Mouse (Mus musculus): ENCODE measurements around the gene Olfr1411. TPM values are rescaled to one million over a fixed set of nuclear protein-coding genes. Genes with fewer than 3 reads are reported as not detected.

The Olfr1411 gene
- not detected for total RNA-seq (2021)
- polyA plus RNA-seq (2012; rRNA removed) = not detected in 2 replicates
- long read RNA-seq = 0 reads

DNA sequence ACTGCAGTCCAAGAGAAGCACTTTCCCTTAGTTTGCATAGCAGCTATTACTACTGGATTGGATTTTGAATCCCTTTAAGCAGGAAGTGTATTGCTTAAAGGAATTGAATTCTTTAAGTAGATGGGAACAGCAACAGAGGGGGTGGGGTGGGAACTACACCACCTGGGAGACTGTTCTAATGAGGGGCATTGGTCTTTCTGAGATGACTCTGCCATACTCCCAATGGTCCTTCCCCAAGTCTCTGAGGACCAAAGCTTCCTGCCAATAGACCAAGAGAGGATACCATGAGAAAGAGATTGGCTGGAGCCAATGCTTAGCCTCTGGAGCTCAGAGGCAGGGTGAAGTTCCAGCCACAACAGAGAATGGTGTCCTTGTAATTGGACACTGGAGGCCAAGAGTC, at the start of gene Olfr1411:
TSS of gene Olfr1411 (plus strand) at position 301 of the 400 bp plus-strand sequence.
- DNase-seq = no peak
- Histone ChIP-seq H3K36me3 (ENCODE audit: control insufficient read depth, insufficient read depth, low read length) (no peaks in the 10 kb centered on the region), H3K9ac (ENCODE audit: low read depth, low read length) (no peak within 1 kb of the TSS), H3K79me2 (replicated peaks; ENCODE audit: control insufficient read depth, insufficient read depth, low read length) (no peaks in the 10 kb centered on the region), H3K27ac (no peak within 1 kb of the TSS), H3K4me1 (ENCODE audit: control insufficient read depth, insufficient read depth, low read length) (no peaks in the 10 kb centered on the region), H3K27me3 (ENCODE audit: control insufficient read depth, insufficient read depth, low read length) (no peaks in the 10 kb centered on the region), H3K4me3 (no peak within 1 kb of the TSS)
- intact Hi-C loops (cut with DNase I) = no loop called here
- TF ChIP-seq CTCF (IDR thresholded peaks at IDR 0.05) (no peak), EP300 (IDR thresholded peaks at IDR 0.05; ENCODE audit: insufficient read depth, low read depth, low read length) (no peak), POLR2A (IDR thresholded peaks at IDR 0.05; ENCODE audit: insufficient read depth, low read depth, low read length) (no peak)

GRCm38 (mm10) chr1:92545929-92546328, 48.3 kb upstream of the Olfr1411 start:
- Histone ChIP-seq H3K27ac (no peak overlapping the region), H3K36me3 (ENCODE audit: control insufficient read depth, insufficient read depth, low read length) (no peaks in the 10 kb centered on the region), H3K4me1 (ENCODE audit: control insufficient read depth, insufficient read depth, low read length) (no peaks in the 10 kb centered on the region), H3K79me2 (replicated peaks; ENCODE audit: control insufficient read depth, insufficient read depth, low read length) (no peaks in the 10 kb centered on the region), H3K9ac (ENCODE audit: low read depth, low read length) (no peak overlapping the region), H3K27me3 (ENCODE audit: control insufficient read depth, insufficient read depth, low read length) (no peaks in the 10 kb centered on the region), H3K4me3 (no peak overlapping the region)
- TF ChIP-seq POLR2A (IDR thresholded peaks at IDR 0.05; ENCODE audit: insufficient read depth, low read depth, low read length) = no peak
- no peak for TF ChIP-seq EP300 (IDR thresholded peaks at IDR 0.05; ENCODE audit: insufficient read depth, low read depth, low read length)
- no peak for TF ChIP-seq CTCF (IDR thresholded peaks at IDR 0.05)
- no peak for DNase-seq
- intact Hi-C loops (cut with DNase I) = no loop called here
- WGBS = 70% methylated on average over 2 of the region's 2 CpGs

DNA sequence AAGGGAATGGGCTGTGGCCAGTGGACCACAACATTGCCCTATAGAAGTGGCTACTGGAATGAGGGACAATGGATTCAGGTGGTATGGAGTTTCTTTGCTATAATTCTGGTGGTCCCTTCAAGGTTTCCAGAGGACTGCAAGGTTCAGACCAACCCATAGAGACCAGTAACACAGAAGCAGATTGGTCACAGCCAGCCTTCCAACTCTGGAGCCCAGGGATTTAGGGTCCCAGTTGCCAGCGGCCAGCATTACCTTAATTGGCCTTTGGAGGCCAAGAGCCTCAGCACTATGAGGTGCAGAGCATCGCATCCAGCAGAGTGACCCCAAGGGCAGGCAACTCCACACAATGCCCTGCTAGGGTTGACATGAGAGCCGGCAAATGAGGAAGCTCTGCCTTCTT, 23.2 kb upstream of the Olfr1411 start, which contains the start of gene Olfr1413:
TSS of gene Olfr1413 (plus strand) at position 301 of the 400 bp plus-strand sequence.
- DNase-seq = no peak
- intact Hi-C loops (cut with DNase I) = no loop called here
- H3K36me3 ChIP-seq (ENCODE audit: control insufficient read depth, insufficient read depth, low read length) = no peaks in the 10 kb centered on the region
- WGBS = 89% methylated on average over 3 of the region's 3 CpGs
- H3K27ac ChIP-seq = no peak within 1 kb of the TSS
- no peak within 1 kb of the TSS for H3K9ac ChIP-seq (ENCODE audit: low read depth, low read length)
- H3K79me2 ChIP-seq (replicated peaks; ENCODE audit: control insufficient read depth, insufficient read depth, low read length) = no peaks in the 10 kb centered on the region
- TF ChIP-seq EP300 (IDR thresholded peaks at IDR 0.05; ENCODE audit: insufficient read depth, low read depth, low read length) (no peak), CTCF (IDR thresholded peaks at IDR 0.05) (no peak), POLR2A (IDR thresholded peaks at IDR 0.05; ENCODE audit: insufficient read depth, low read depth, low read length) (no peak)
- H3K4me1 ChIP-seq (ENCODE audit: control insufficient read depth, insufficient read depth, low read length) = no peaks in the 10 kb centered on the region
- H3K4me3 ChIP-seq = no peak within 1 kb of the TSS
- no peaks in the 10 kb centered on the region for H3K27me3 ChIP-seq (ENCODE audit: control insufficient read depth, insufficient read depth, low read length)

GRCm38 (mm10) chr1:92585479-92585878, 8.7 kb upstream of the Olfr1411 start, which contains the start of gene Olfr1412:
Gene Olfr1412 (plus strand): TSS chr1:92585779.
- H3K36me3 ChIP-seq (ENCODE audit: control insufficient read depth, insufficient read depth, low read length) = no peaks in the 10 kb centered on the region
- no peak within 1 kb of the TSS for H3K9ac ChIP-seq (ENCODE audit: low read depth, low read length)
- no peaks in the 10 kb centered on the region for H3K4me1 ChIP-seq (ENCODE audit: control insufficient read depth, insufficient read depth, low read length)
- TF ChIP-seq CTCF (IDR thresholded peaks at IDR 0.05) (no peak), EP300 (IDR thresholded peaks at IDR 0.05; ENCODE audit: insufficient read depth, low read depth, low read length) (no peak), POLR2A (IDR thresholded peaks at IDR 0.05; ENCODE audit: insufficient read depth, low read depth, low read length) (no peak)
- H3K27me3 ChIP-seq (ENCODE audit: control insufficient read depth, insufficient read depth, low read length) = no peaks in the 10 kb centered on the region
- intact Hi-C loops (cut with DNase I) = no loop called here
- no peak within 1 kb of the TSS for H3K27ac ChIP-seq
- no peak within 1 kb of the TSS for H3K4me3 ChIP-seq
- DNase-seq = no peak
- no peaks in the 10 kb centered on the region for H3K79me2 ChIP-seq (replicated peaks; ENCODE audit: control insufficient read depth, insufficient read depth, low read length)
- 69% methylated on average over 2 of the region's 2 CpGs for WGBS

GRCm38 (mm10) chr1:92596019-92596418, 1.8 kb downstream of the Olfr1411 start:
- no peak overlapping the region for H3K4me3 ChIP-seq
- H3K79me2 ChIP-seq (replicated peaks; ENCODE audit: control insufficient read depth, insufficient read depth, low read length) = no peaks in the 10 kb centered on the region
- H3K4me1 ChIP-seq (ENCODE audit: control insufficient read depth, insufficient read depth, low read length) = no peaks in the 10 kb centered on the region
- no peaks in the 10 kb centered on the region for H3K36me3 ChIP-seq (ENCODE audit: control insufficient read depth, insufficient read depth, low read length)
- no peaks in the 10 kb centered on the region for H3K27me3 ChIP-seq (ENCODE audit: control insufficient read depth, insufficient read depth, low read length)
- no peak overlapping the region for H3K9ac ChIP-seq (ENCODE audit: low read depth, low read length)
- WGBS = 62% methylated on average over 3 of the region's 3 CpGs
- H3K27ac ChIP-seq = no peak overlapping the region
- no peak for DNase-seq
- intact Hi-C loops (cut with DNase I) = no loop called here
- TF ChIP-seq EP300 (IDR thresholded peaks at IDR 0.05; ENCODE audit: insufficient read depth, low read depth, low read length) (no peak), POLR2A (IDR thresholded peaks at IDR 0.05; ENCODE audit: insufficient read depth, low read depth, low read length) (no peak), CTCF (IDR thresholded peaks at IDR 0.05) (no peak)

DNA sequence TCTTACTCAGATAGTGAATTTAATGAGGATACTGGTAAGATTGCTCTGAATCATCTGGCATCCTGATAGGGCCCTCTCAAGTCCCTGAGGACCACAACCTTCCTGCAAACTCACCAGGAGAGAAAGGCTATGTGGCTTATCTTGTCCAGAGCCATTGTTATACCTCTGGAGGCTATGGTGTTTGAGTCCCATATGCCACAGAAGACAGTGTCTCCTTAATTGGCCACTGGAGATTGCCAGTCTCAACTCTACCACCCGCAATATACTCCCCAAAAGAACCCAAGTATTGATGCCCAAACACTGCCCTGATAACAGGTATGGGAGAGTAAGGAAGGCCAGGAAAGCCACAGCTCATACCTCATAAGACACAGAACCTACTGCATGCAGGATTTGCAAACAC, 11.3 kb downstream of the Olfr1411 start, which contains the start of gene Olfr1410:
TSS of gene Olfr1410 (plus strand) at position 301 of the 400 bp plus-strand sequence.
- intact Hi-C loops (cut with DNase I) = no loop called here
- no peak within 1 kb of the TSS for H3K4me3 ChIP-seq
- H3K27me3 ChIP-seq (ENCODE audit: control insufficient read depth, insufficient read depth, low read length) = 0 out of 2 replicates have a peak, but pooled peaks cover 1% of the 10 kb centered on the region
- H3K36me3 ChIP-seq (ENCODE audit: control insufficient read depth, insufficient read depth, low read length) = no peaks in the 10 kb centered on the region
- H3K79me2 ChIP-seq (replicated peaks; ENCODE audit: control insufficient read depth, insufficient read depth, low read length) = no peaks in the 10 kb centered on the region
- TF ChIP-seq EP300 (IDR thresholded peaks at IDR 0.05; ENCODE audit: insufficient read depth, low read depth, low read length) (no peak), POLR2A (IDR thresholded peaks at IDR 0.05; ENCODE audit: insufficient read depth, low read depth, low read length) (no peak), CTCF (IDR thresholded peaks at IDR 0.05) (no peak)
- no peak for DNase-seq
- no peak within 1 kb of the TSS for H3K27ac ChIP-seq
- no peak within 1 kb of the TSS for H3K9ac ChIP-seq (ENCODE audit: low read depth, low read length)
- WGBS = 69% methylated on average over 1 of the region's 1 CpGs
- H3K4me1 ChIP-seq (ENCODE audit: control insufficient read depth, insufficient read depth, low read length) = no peaks in the 10 kb centered on the region

Measured in heart, adult 2 months (tissue).